Comparison of ENCODE assay signal across 8 mouse cellular contexts in the genomic region with DNA sequence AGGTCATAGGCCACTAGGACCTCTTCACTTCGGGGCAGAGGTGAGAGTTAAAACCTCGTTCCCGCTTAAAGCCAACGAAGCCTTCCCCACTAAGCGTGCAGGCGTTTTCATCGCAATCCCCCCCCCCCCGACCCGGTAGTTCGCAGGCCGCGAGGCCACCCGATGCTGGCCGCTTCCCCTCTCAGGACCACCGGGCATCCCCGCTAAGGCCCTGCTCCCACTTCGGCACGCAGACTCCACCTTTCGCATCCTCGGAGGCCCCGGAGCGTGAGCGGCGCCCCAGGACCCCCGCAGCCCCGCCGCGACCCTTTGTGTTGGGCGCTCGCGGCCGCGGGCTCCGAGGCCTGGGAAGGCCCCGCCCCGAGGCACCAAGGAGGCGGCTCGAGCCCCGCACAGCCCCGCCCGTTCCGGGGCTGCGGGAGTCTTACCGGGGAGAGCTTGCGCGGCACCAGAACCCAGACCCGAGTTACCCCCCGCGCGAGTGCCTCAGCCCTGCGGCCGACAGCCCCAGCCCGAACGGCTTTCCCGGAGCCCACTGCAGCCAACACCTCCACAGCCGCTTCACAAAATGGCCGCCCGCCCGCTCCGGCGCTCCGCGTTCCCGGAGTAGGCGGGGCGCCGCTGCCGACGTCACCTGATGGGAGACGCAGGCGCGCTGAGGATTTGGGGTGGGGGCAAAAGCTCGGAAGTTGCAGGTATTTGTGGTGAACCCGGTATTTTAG. TPM values are rescaled to one million over a fixed set of nuclear protein-coding genes. Genes with fewer than 3 reads are reported as not detected.
DNase-seq lines count a peak whose midpoint lies in the region; ATAC-seq lines count a peak whose summit lies in the region.

A gene (minus strand): TSS at position 608 of the 722 bp plus-strand sequence.
A gene (minus strand): TSS at position 621 of the 722 bp plus-strand sequence.

- H3K4me1 ChIP-seq in megakaryocyte, embryonic 14.5 days: peaks cover 28% of the 10 kb centered on the region

- no peaks in the 10 kb centered on the region for H3K27me3 ChIP-seq in megakaryocyte, embryonic 14.5 days (replicated peaks)

- peaks cover 9% of the 10 kb centered on the region for H3K36me3 ChIP-seq in megakaryocyte, embryonic 14.5 days (replicated peaks; ENCODE audit: low read length)

- ATAC-seq in common myeloid progenitor, adult 5-6 weeks (replicated peaks; ENCODE audit: low read depth, poor library complexity, severe bottlenecking): peak; percentile 91

- peak; percentile 97 for DNase-seq in ZHBTc4 (ENCODE audit: low read depth, low spot score)
- peak; percentile 77 to 83 for DNase-seq in gastrocnemius, adult 8-10 months (ENCODE audit: low spot score in 2 of 2)
- peak; percentile 74 for DNase-seq in hindlimb bud, embryonic 11.5 days (ENCODE audit: extremely low spot score, low read depth, low spot score)
- peak; percentile 78 to 83 for DNase-seq in left cerebral cortex, adult 8-10 months (ENCODE audit: low spot score in 2 of 2)
- peak; percentile 94 to 95 for DNase-seq in right cerebral cortex, postnatal 10 days (ENCODE audit: low spot score in 2 of 2)
- peak; percentile 93 for DNase-seq in urinary bladder, postnatal 25 days (ENCODE audit: low spot score)

- H3K4me3 ChIP-seq in megakaryocyte, embryonic 14.5 days (replicated peaks): peak within 1 kb of the TSS; percentile 99

- H3K9me3 ChIP-seq in megakaryocyte, embryonic 14.5 days: no peaks in the 10 kb centered on the region

RNA-seq across cellular contexts. Expression of the first gene that starts in this region (rescaled TPM):
- total RNA-seq in common myeloid progenitor, adult 5-6 weeks (2017): 19.7 and 22.7 TPM in 2 replicates
- 10 to 100 TPM in 2 of 4 experiments, 1 to 10 TPM in 2; 5.6 to 13.2 (median 9.8) TPM for total RNA-seq in gastrocnemius, adult 8-10 months (2022)
- 10 to 100 TPM; 25.2 to 37.8 (median 34.2) TPM for total RNA-seq in left cerebral cortex, adult 8-10 months (2022)
- polyA plus RNA-seq in megakaryocyte, embryonic 14.5 days (2012; ENCODE audit: insufficient read depth, low replicate concordance): 17.2 and 27.7 TPM in 2 replicates

RNA-seq across cellular contexts. Expression of the second gene that starts in this region (rescaled TPM):
- 41.2 and 51.7 TPM in 2 replicates for total RNA-seq in common myeloid progenitor, adult 5-6 weeks (2017)
- total RNA-seq in gastrocnemius, adult 8-10 months (2022): 1 to 10 TPM; 5.8 to 8.3 (median 6.9) TPM
- 10 to 100 TPM; 23.0 to 35.0 (median 26.7) TPM for total RNA-seq in left cerebral cortex, adult 8-10 months (2022)
- 2.3 and 7.1 TPM in 2 replicates for polyA plus RNA-seq in megakaryocyte, embryonic 14.5 days (2012; ENCODE audit: insufficient read depth, low replicate concordance)

Comparison
In these comparisons a context has a peak if more than half of its experiments do, and no peak if none do; other contexts are left out.
1. Peak in every context shown above with its lines: DNase-seq, ATAC-seq and H3K4me3 ChIP-seq.